Comparison of ENCODE assay signal across 15 mouse cellular contexts in genomic region chr11:95354228-95354944, GRCm38 (mm10). TPM values are rescaled to one million over a fixed set of nuclear protein-coding genes. Genes with fewer than 3 reads are reported as not detected.
DNase-seq lines count a peak whose midpoint lies in the region; ATAC-seq and TF ChIP-seq lines count a peak whose summit lies in the region.
"Had no signal": no experiment of that assay in that cellular context is flagged by ENCODE, and none has a peak within 500 bp of the region (broad histone marks: within the 10 kb centered on the region; RNA-seq: fewer than 3 reads in every experiment).

No protein-coding gene starts in this region.

- H3K4me2 ChIP-seq in heart, postnatal 0 days (ENCODE audit: low read depth, low read length) = no peak overlapping the region
- H3K4me2 ChIP-seq: embryonic facial prominence, embryonic 12.5 days; hindbrain, embryonic 15.5 days; limb, embryonic 13.5 days; midbrain, embryonic 12.5 days; neural tube, embryonic 15.5 days had no signal

- no peak overlapping the region for H3K4me3 ChIP-seq in heart, postnatal 0 days (ENCODE audit: low read depth, low read length)
- H3K4me3 ChIP-seq: embryonic facial prominence, embryonic 12.5 days; hindbrain, embryonic 15.5 days; limb, embryonic 13.5 days; midbrain, embryonic 12.5 days; neural tube, embryonic 15.5 days had no signal

- intact Hi-C loops in heart, postnatal 10 days (cut with DNase I) = no loop called here

- no peaks in the 10 kb centered on the region for H3K9me3 ChIP-seq in heart, postnatal 0 days (replicated peaks; ENCODE audit: control insufficient read depth, low read length)
- H3K9me3 ChIP-seq: embryonic facial prominence, embryonic 12.5 days; hindbrain, embryonic 15.5 days; limb, embryonic 13.5 days; midbrain, embryonic 12.5 days; neural tube, embryonic 15.5 days had no signal

- TF ChIP-seq CTCF in heart, postnatal 0 days (IDR thresholded peaks at IDR 0.05; ENCODE audit: low read depth) = no peak

- no peaks in the 10 kb centered on the region for H3K36me3 ChIP-seq in heart, postnatal 0 days (replicated peaks; ENCODE audit: control insufficient read depth, insufficient read depth, low read length)
- H3K36me3 ChIP-seq: embryonic facial prominence, embryonic 12.5 days; hindbrain, embryonic 15.5 days; midbrain, embryonic 12.5 days; neural tube, embryonic 15.5 days had no signal

- WGBS in heart, postnatal 0 days = 82% methylated on average over 14 of the region's 14 CpGs

- no peak for TF ChIP-seq EP300 in heart, postnatal 0 days (IDR thresholded peaks at IDR 0.05; ENCODE audit: low read depth)

- H3K9ac ChIP-seq in heart, postnatal 0 days (replicated peaks; ENCODE audit: low read depth, low read length) = no peak overlapping the region
- H3K9ac ChIP-seq: embryonic facial prominence, embryonic 12.5 days; hindbrain, embryonic 15.5 days; limb, embryonic 13.5 days; midbrain, embryonic 12.5 days; neural tube, embryonic 15.5 days had no signal

- peak overlapping the region; percentile 35; the same call in 1 of the 2 replicates for H3K27ac ChIP-seq in heart, postnatal 0 days (ENCODE audit: low read depth)
- H3K27ac ChIP-seq: embryonic facial prominence, embryonic 12.5 days; hindbrain, embryonic 15.5 days; limb, embryonic 13.5 days; midbrain, embryonic 12.5 days; neural tube, embryonic 15.5 days had no signal

- peaks cover 19% of the 10 kb centered on the region for H3K4me1 ChIP-seq in heart, postnatal 0 days (ENCODE audit: control insufficient read depth, insufficient read depth)

- DNase-seq in heart, postnatal 0 days (ENCODE audit: low spot score) = no peak
- no peak for DNase-seq in heart, postnatal 10 days
- peak; percentile 49 to 50 for DNase-seq in B cell, adult 2 months
- peak; percentile 36 to 38 for DNase-seq in natural killer cell, adult 2 months (ENCODE audit: low spot score in 2 of 2)
- DNase-seq in c-Kit-positive CD71-positive TER-119-positive erythroid progenitor cells, embryonic 14.5 days (ENCODE audit: low spot score) = no peak
- DNase-seq in layer of hippocampus, adult 18-20 months (ENCODE audit: low spot score in 2 of 2) = no peak
- DNase-seq in adrenal gland, postnatal 25 days = no peak
- DNase-seq: cerebellum, adult 8-10 months had no signal

- no peak for ATAC-seq in heart, postnatal 0 days (ENCODE audit: insufficient read depth, low read depth)
- peak; percentile 26 for ATAC-seq in granulocyte monocyte progenitor cell, adult 5-6 weeks (replicated peaks; ENCODE audit: poor library complexity, severe bottlenecking)
- ATAC-seq: forebrain, embryonic 16.5 days had no signal

- H3K27me3 ChIP-seq in heart, postnatal 0 days (ENCODE audit: control insufficient read depth, insufficient read depth, low read length) = no peaks in the 10 kb centered on the region
- H3K27me3 ChIP-seq: embryonic facial prominence, embryonic 12.5 days; hindbrain, embryonic 15.5 days; limb, embryonic 13.5 days; midbrain, embryonic 12.5 days; neural tube, embryonic 15.5 days had no signal

RNA-seq across cellular contexts. Expression of gene Fam117a, which starts 17.6 kb away (rescaled TPM):
- 5.0 and 5.6 TPM in 2 replicates for total RNA-seq in heart, postnatal 0 days (2014; rRNA removed; ENCODE audit: low replicate concordance)
- 3.6 and 3.9 TPM in 2 replicates for polyA plus RNA-seq in heart, postnatal 0 days (2015; fragmentation: Nextera tagmentation; extraction: Ambion mirVana)
- total RNA-seq in heart, postnatal 10 days (2021) = 10 to 100 TPM in 1 of 2 experiments, 1 to 10 TPM in 1; 9.1 to 14.0 TPM
- 127 and 147 TPM in 2 replicates for total RNA-seq in granulocyte monocyte progenitor cell, adult 5-6 weeks (2014; fragmentation: Nextera tagmentation)
- total RNA-seq in granulocyte monocyte progenitor cell, adult 5-6 weeks (2017) = 90.2 and 90.8 TPM in 2 replicates
- total RNA-seq in layer of hippocampus, adult 18-20 months (2021) = 1 to 10 TPM; 6.3 to 8.2 TPM
- total RNA-seq in adrenal gland, postnatal 25 days (2021) = 13.7 and 13.8 TPM in 2 replicates

RNA-seq across cellular contexts. Expression of gene Slc35b1, which starts 30.1 kb away (rescaled TPM):
- 35.2 and 71.6 TPM in 2 replicates for total RNA-seq in heart, postnatal 0 days (2014; rRNA removed; ENCODE audit: low replicate concordance)
- polyA plus RNA-seq in heart, postnatal 0 days (2015; fragmentation: Nextera tagmentation; extraction: Ambion mirVana) = 70.3 TPM in 2 replicates
- total RNA-seq in heart, postnatal 10 days (2021) = 10 to 100 TPM; 51.0 to 52.8 TPM
- total RNA-seq in granulocyte monocyte progenitor cell, adult 5-6 weeks (2014; fragmentation: Nextera tagmentation) = 66.6 and 71.2 TPM in 2 replicates
- total RNA-seq in granulocyte monocyte progenitor cell, adult 5-6 weeks (2017) = 82.3 and 85.1 TPM in 2 replicates
- total RNA-seq in layer of hippocampus, adult 18-20 months (2021) = 10 to 100 TPM; 58.5 to 68.8 TPM
- total RNA-seq in adrenal gland, postnatal 25 days (2021) = 51.8 and 53.9 TPM in 2 replicates

RNA-seq across cellular contexts. Expression of gene Kat7, which starts 44.3 kb away (rescaled TPM):
- total RNA-seq in heart, postnatal 0 days (2014; rRNA removed; ENCODE audit: low replicate concordance) = 54.7 and 85.6 TPM in 2 replicates
- 28.5 and 29.9 TPM in 2 replicates for polyA plus RNA-seq in heart, postnatal 0 days (2015; fragmentation: Nextera tagmentation; extraction: Ambion mirVana)
- 10 to 100 TPM; 45.1 to 51.1 TPM for total RNA-seq in heart, postnatal 10 days (2021)
- 75.0 and 78.0 TPM in 2 replicates for total RNA-seq in granulocyte monocyte progenitor cell, adult 5-6 weeks (2014; fragmentation: Nextera tagmentation)
- 71.7 and 77.2 TPM in 2 replicates for total RNA-seq in granulocyte monocyte progenitor cell, adult 5-6 weeks (2017)
- 10 to 100 TPM; 76.5 to 82.0 TPM for total RNA-seq in layer of hippocampus, adult 18-20 months (2021)
- total RNA-seq in adrenal gland, postnatal 25 days (2021) = 51.7 and 58.0 TPM in 2 replicates

RNA-seq across cellular contexts. Expression of gene Spop, which starts 59.5 kb away (rescaled TPM):
- total RNA-seq in heart, postnatal 0 days (2014; rRNA removed; ENCODE audit: low replicate concordance) = 34.5 and 38.0 TPM in 2 replicates
- 129 and 142 TPM in 2 replicates for polyA plus RNA-seq in heart, postnatal 0 days (2015; fragmentation: Nextera tagmentation; extraction: Ambion mirVana)
- total RNA-seq in heart, postnatal 10 days (2021) = 100 to 1,000 TPM; 132 to 136 TPM
- 80.9 and 94.8 TPM in 2 replicates for total RNA-seq in granulocyte monocyte progenitor cell, adult 5-6 weeks (2014; fragmentation: Nextera tagmentation)
- 65.8 and 70.6 TPM in 2 replicates for total RNA-seq in granulocyte monocyte progenitor cell, adult 5-6 weeks (2017)
- 100 to 1,000 TPM; 174 to 181 TPM for total RNA-seq in layer of hippocampus, adult 18-20 months (2021)
- 131 and 144 TPM in 2 replicates for total RNA-seq in adrenal gland, postnatal 25 days (2021)

Comparison
In these comparisons a context has a peak if more than half of its experiments do, and no peak if none do; other contexts are left out.
1. DNase-seq: peak in B cell, adult 2 months (2 of 2) and natural killer cell, adult 2 months (2 of 2); none in heart, postnatal 0 days (single experiment), heart, postnatal 10 days (0 of 2), c-Kit-positive CD71-positive TER-119-positive erythroid progenitor cells, embryonic 14.5 days (single experiment), layer of hippocampus, adult 18-20 months (0 of 2) and adrenal gland, postnatal 25 days (single experiment).